Mouse (Mus musculus) kidney, adult 2 months (tissue): ENCODE data around the gene Dnah12.

Experiments used
- CTCF ChIP-seq: fragments of 200-500 bp; conservative IDR thresholded peaks from 2 replicates; pipeline ENCODE4 v1.5.1; 2011; ENCODE audit warnings: low read depth, mild to moderate bottlenecking, control low read depth, low read length, moderate library complexity, mixed read lengths; ENCODE audit not compliant: insufficient read depth, insufficient read length
- POLR2A ChIP-seq: fragments of 200-500 bp; IDR thresholded peaks from one replicate; pipeline ENCODE4 v1.6.1; 2011; ENCODE audit warnings: low read depth, low read length, control low read depth

GRCm38 (mm10) chr14:26798330-26798729 lies 105.3 kb downstream of the Dnah12 start:
- no peak for TF ChIP-seq CTCF
- no peak for TF ChIP-seq POLR2A
